Mouse (Mus musculus): ENCODE measurements around the gene Pdlim5. TPM values are rescaled to one million over a fixed set of nuclear protein-coding genes. Genes with fewer than 3 reads are reported as not detected.

Pdlim5 gene
- polyA plus RNA-seq, 1 experiment from 2014 or later: 24.5 TPM

- Histone ChIP-seq H3K27ac (ENCODE audit: low read depth, low read length) (no peak overlapping the region), H3K4me2 (replicated peaks; ENCODE audit: low read depth) (no peak overlapping the region), H3K36me3 (ENCODE audit: control insufficient read depth, insufficient read depth) (0 out of 2 replicates have a peak, but pooled peaks cover 3% of the 10 kb centered on the region), H3K9ac (ENCODE audit: low read depth, low read length) (no peak overlapping the region), H3K4me3 (ENCODE audit: low read depth, low read length) (no peak overlapping the region), H3K27me3 (replicated peaks; ENCODE audit: control insufficient read depth, insufficient read depth, low read length) (no peaks in the 10 kb centered on the region), H3K9me3 (ENCODE audit: control insufficient read depth) (no peaks in the 10 kb centered on the region), H3K4me1 (replicated peaks; ENCODE audit: control insufficient read depth, insufficient read depth, low read length) (0 out of 2 replicates have a peak, but pooled peaks cover 2% of the 10 kb centered on the region)
- no peak for TF ChIP-seq CTCF (IDR thresholded peaks at IDR 0.05; ENCODE audit: low read depth)
- 60% methylated on average over 3 of the region's 3 CpGs for WGBS
- no peak for ATAC-seq
Measured at GRCm38 (mm10) chr3:142350513-142350912, 45.0 kb downstream of the Pdlim5 start.

GRCm38 (mm10) chr3:142348816-142349631, 46.5 kb downstream of the Pdlim5 start:
- 0 out of 2 replicates have a peak, but pooled peaks cover 3% of the 10 kb centered on the region for H3K36me3 ChIP-seq (ENCODE audit: control insufficient read depth, insufficient read depth)
- no peak overlapping the region; the same call in 1 of the 2 replicates for H3K4me2 ChIP-seq (replicated peaks; ENCODE audit: low read depth)
- H3K4me3 ChIP-seq (ENCODE audit: low read depth, low read length): no peak overlapping the region
- no peak overlapping the region for H3K9ac ChIP-seq (ENCODE audit: low read depth, low read length)
- H3K27me3 ChIP-seq (replicated peaks; ENCODE audit: control insufficient read depth, insufficient read depth, low read length): no peaks in the 10 kb centered on the region
- peak; percentile 96 for ATAC-seq
- H3K27ac ChIP-seq (ENCODE audit: low read depth, low read length): peak overlapping the region; percentile 84
- TF ChIP-seq CTCF (IDR thresholded peaks at IDR 0.05; ENCODE audit: low read depth): no peak
- 0 out of 2 replicates have a peak, but pooled peaks cover 2% of the 10 kb centered on the region for H3K4me1 ChIP-seq (replicated peaks; ENCODE audit: control insufficient read depth, insufficient read depth, low read length)
- 46% methylated on average over 5 of the region's 5 CpGs for WGBS
- H3K9me3 ChIP-seq (ENCODE audit: control insufficient read depth): no peaks in the 10 kb centered on the region

- Histone ChIP-seq H3K27ac (ENCODE audit: low read depth, low read length) (no peak overlapping the region), H3K27me3 (replicated peaks; ENCODE audit: control insufficient read depth, insufficient read depth, low read length) (no peaks in the 10 kb centered on the region), H3K4me1 (replicated peaks; ENCODE audit: control insufficient read depth, insufficient read depth, low read length) (0 out of 2 replicates have a peak, but pooled peaks cover 2% of the 10 kb centered on the region), H3K9ac (ENCODE audit: low read depth, low read length) (no peak overlapping the region), H3K9me3 (ENCODE audit: control insufficient read depth) (no peaks in the 10 kb centered on the region), H3K36me3 (ENCODE audit: control insufficient read depth, insufficient read depth) (no peaks in the 10 kb centered on the region), H3K4me2 (replicated peaks; ENCODE audit: low read depth) (no peak overlapping the region), H3K4me3 (ENCODE audit: low read depth, low read length) (no peak overlapping the region)
- no peak for ATAC-seq
- WGBS: 63% methylated on average over 6 of the region's 6 CpGs
- TF ChIP-seq CTCF (IDR thresholded peaks at IDR 0.05; ENCODE audit: low read depth): no peak
Measured at GRCm38 (mm10) chr3:142346261-142346660, 49.2 kb downstream of the Pdlim5 start.

- WGBS: 62% methylated on average over 8 of the region's 8 CpGs
- Histone ChIP-seq H3K9ac (ENCODE audit: low read depth, low read length) (no peak overlapping the region), H3K4me1 (replicated peaks; ENCODE audit: control insufficient read depth, insufficient read depth, low read length) (0 out of 2 replicates have a peak, but pooled peaks cover 2% of the 10 kb centered on the region), H3K27me3 (replicated peaks; ENCODE audit: control insufficient read depth, insufficient read depth, low read length) (no peaks in the 10 kb centered on the region), H3K4me2 (replicated peaks; ENCODE audit: low read depth) (no peak overlapping the region), H3K36me3 (ENCODE audit: control insufficient read depth, insufficient read depth) (no peaks in the 10 kb centered on the region), H3K9me3 (ENCODE audit: control insufficient read depth) (no peaks in the 10 kb centered on the region), H3K4me3 (ENCODE audit: low read depth, low read length) (no peak overlapping the region), H3K27ac (ENCODE audit: low read depth, low read length) (no peak overlapping the region)
- ATAC-seq: no peak
- no peak for TF ChIP-seq CTCF (IDR thresholded peaks at IDR 0.05; ENCODE audit: low read depth)
Measured at GRCm38 (mm10) chr3:142345235-142346125, 50.0 kb downstream of the Pdlim5 start.

- no peak for ATAC-seq
- no peak for TF ChIP-seq CTCF (IDR thresholded peaks at IDR 0.05; ENCODE audit: low read depth)
- no peaks in the 10 kb centered on the region for H3K36me3 ChIP-seq (ENCODE audit: control insufficient read depth, insufficient read depth)
- H3K4me3 ChIP-seq (ENCODE audit: low read depth, low read length): no peak overlapping the region
- H3K4me2 ChIP-seq (replicated peaks; ENCODE audit: low read depth): no peak overlapping the region
- H3K9me3 ChIP-seq (ENCODE audit: control insufficient read depth): no peaks in the 10 kb centered on the region
- 87% methylated on average over 2 of the region's 2 CpGs for WGBS
- no peak overlapping the region for H3K27ac ChIP-seq (ENCODE audit: low read depth, low read length)
- H3K4me1 ChIP-seq (replicated peaks; ENCODE audit: control insufficient read depth, insufficient read depth, low read length): no peaks in the 10 kb centered on the region; the same call in 1 of the 2 replicates
- no peaks in the 10 kb centered on the region for H3K27me3 ChIP-seq (replicated peaks; ENCODE audit: control insufficient read depth, insufficient read depth, low read length)
- no peak overlapping the region for H3K9ac ChIP-seq (ENCODE audit: low read depth, low read length)
Measured at GRCm38 (mm10) chr3:142343786-142344185, 51.7 kb downstream of the Pdlim5 start.

GRCm38 (mm10) chr3:142340701-142341100, 54.8 kb downstream of the Pdlim5 start:
- no peak for ATAC-seq
- no peak overlapping the region for H3K9ac ChIP-seq (ENCODE audit: low read depth, low read length)

More at GRCm38 (mm10) chr3:142340701-142341100, 54.8 kb downstream of the Pdlim5 start:
- no peaks in the 10 kb centered on the region for H3K36me3 ChIP-seq (ENCODE audit: control insufficient read depth, insufficient read depth)
- no peaks in the 10 kb centered on the region; the same call in 1 of the 2 replicates for H3K4me1 ChIP-seq (replicated peaks; ENCODE audit: control insufficient read depth, insufficient read depth, low read length)
- 69% methylated on average over 2 of the region's 2 CpGs for WGBS
- no peak overlapping the region for H3K4me2 ChIP-seq (replicated peaks; ENCODE audit: low read depth)
- H3K27me3 ChIP-seq (replicated peaks; ENCODE audit: control insufficient read depth, insufficient read depth, low read length): no peaks in the 10 kb centered on the region
- H3K27ac ChIP-seq (ENCODE audit: low read depth, low read length): no peak overlapping the region
- TF ChIP-seq CTCF (IDR thresholded peaks at IDR 0.05; ENCODE audit: low read depth): no peak
- no peak overlapping the region for H3K4me3 ChIP-seq (ENCODE audit: low read depth, low read length)
- no peaks in the 10 kb centered on the region for H3K9me3 ChIP-seq (ENCODE audit: control insufficient read depth)
